Mouse (Mus musculus) intestine, embryonic 16.5 days (tissue): ENCODE measurements around the gene Faxc. TPM values are rescaled to one million over a fixed set of nuclear protein-coding genes. Genes with fewer than 3 reads are reported as not detected.
A peak's percentile ranks its signal among the peaks of the same experiment; 100 is the strongest.

Experiments
- ATAC-seq: fragments of 200-750 bp; cut with Nextera tagmentation; 2 replicates; pipeline ENCODE4 v1.8.0; 2017; ENCODE audit warnings: moderate TSS enrichment, moderate library complexity
- H3K27ac ChIP-seq: fragments of 300-500 bp; sonication (generic); 2 replicates; pipeline ENCODE4 v1.5.1; 2014; ENCODE audit warnings: mild to moderate bottlenecking, low read length
- H3K27me3 ChIP-seq: fragments of 300-500 bp; sonication (generic); replicated peaks from 2 replicates; pipeline ENCODE4 v1.6.1; 2014; ENCODE audit warnings: low read length, control low read depth, mixed read lengths; ENCODE audit not compliant: control insufficient read depth, insufficient read depth
- H3K36me3 ChIP-seq: fragments of 300-500 bp; sonication (generic); 2 replicates; pipeline ENCODE4 v1.6.1; 2014; ENCODE audit warnings: low read length, control low read depth; ENCODE audit not compliant: control insufficient read depth, insufficient read depth
- H3K4me1 ChIP-seq: fragments of 300-500 bp; sonication (generic); 2 replicates; pipeline ENCODE4 v1.6.1; 2014; ENCODE audit warnings: low read length, control low read depth, mixed read lengths; ENCODE audit not compliant: control insufficient read depth, insufficient read depth
- H3K4me2 ChIP-seq: fragments of 300-500 bp; sonication (generic); 2 replicates; pipeline ENCODE4 v1.6.1; 2014; ENCODE audit warnings: low read depth, low read length, control low read depth
- H3K4me3 ChIP-seq: fragments of 300-500 bp; sonication (generic); 2 replicates; pipeline ENCODE4 v1.5.1; 2014; ENCODE audit warnings: mild to moderate bottlenecking, low read length
- H3K9ac ChIP-seq: fragments of 300-500 bp; sonication (generic); 2 replicates; pipeline ENCODE4 v1.6.1; 2014; ENCODE audit warnings: low read depth, low read length
- H3K9me3 ChIP-seq: fragments of 300-500 bp; sonication (generic); 2 replicates; pipeline ENCODE4 v1.6.1; 2016; ENCODE audit warnings: low read length, control low read depth; ENCODE audit not compliant: control insufficient read depth
- WGBS: fragments of 180-500 bp; shearing (Covaris S2); extraction: QIAGEN DNeasy Blood & Tissue Kit; methylation state at CpG from one replicate; pipeline ENCODE4 v1.1.7; 2014; 5-methylcytosine and 5-hydroxymethylcytosine counted together
- polyA plus RNA-seq: library from polyadenylated mRNA; unstranded; fragments of >200 nt; fragmentation: Nextera tagmentation; extraction: Ambion mirVana; gene quantifications from 2 replicates; pipeline ENCODE4 v1.2.1, GENCODE M21; 2015

The Faxc gene
- polyA plus RNA-seq, 1 experiment from 2014 or later, result 2.5 TPM

- Histone ChIP-seq H3K4me3 (no peak overlapping the region), H3K9me3 (no peaks in the 10 kb centered on the region), H3K9ac (no peak overlapping the region), H3K4me1 (no peaks in the 10 kb centered on the region), H3K36me3 (no peaks in the 10 kb centered on the region), H3K27ac (no peak overlapping the region), H3K27me3 (no peaks in the 10 kb centered on the region), H3K4me2 (no peak overlapping the region)
- no peak for ATAC-seq
- 49% methylated on average over 2 of the region's 2 CpGs for WGBS
Observed at GRCm38 (mm10) chr4:21952255-21952654, 21.1 kb downstream of the Faxc start.

DNA sequence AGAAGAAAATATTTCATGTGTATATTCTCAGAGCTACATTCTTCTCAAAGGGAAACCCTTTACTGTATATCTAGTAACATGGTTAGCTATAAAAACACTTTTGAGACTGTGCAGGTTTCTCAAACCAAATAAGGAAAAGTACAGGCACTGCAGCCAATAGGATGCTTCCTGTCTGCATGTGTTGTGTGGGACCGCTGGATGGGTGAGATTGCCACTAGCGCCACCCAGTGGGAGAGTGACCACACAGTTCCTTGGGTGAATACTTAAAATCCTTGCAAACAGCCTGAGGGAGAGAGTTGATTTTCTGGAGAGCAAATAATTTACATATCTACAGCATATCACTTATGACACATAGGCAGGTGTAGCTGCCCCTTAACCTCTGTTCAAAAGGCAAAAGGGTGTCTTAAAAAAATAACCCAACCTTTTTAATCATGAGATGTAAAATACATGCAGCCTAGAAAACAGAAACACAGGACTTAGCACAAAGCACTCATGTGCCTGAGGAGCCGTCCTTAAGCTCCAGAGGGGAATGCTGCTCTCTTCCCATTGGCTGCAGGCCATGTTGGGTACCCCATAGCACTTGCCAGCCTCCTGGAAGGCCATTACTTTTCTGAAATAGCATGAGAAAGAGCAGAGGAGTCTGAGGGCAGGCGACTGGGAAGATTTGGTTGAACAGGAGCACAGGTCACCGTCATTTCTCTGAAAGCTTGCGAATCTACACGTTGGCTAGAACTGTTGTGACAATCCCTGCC, 26.6 kb downstream of the Faxc start:
- Histone ChIP-seq H3K4me3 (no peak overlapping the region), H3K4me2 (no peak overlapping the region), H3K9ac (no peak overlapping the region), H3K36me3 (no peaks in the 10 kb centered on the region; the same call in 1 of the 2 replicates), H3K27me3 (no peaks in the 10 kb centered on the region), H3K27ac (no peak overlapping the region), H3K9me3 (no peaks in the 10 kb centered on the region), H3K4me1 (no peaks in the 10 kb centered on the region)
- WGBS, result 56% methylated on average over 7 of the region's 7 CpGs
- peak; percentile 67 for ATAC-seq

DNA sequence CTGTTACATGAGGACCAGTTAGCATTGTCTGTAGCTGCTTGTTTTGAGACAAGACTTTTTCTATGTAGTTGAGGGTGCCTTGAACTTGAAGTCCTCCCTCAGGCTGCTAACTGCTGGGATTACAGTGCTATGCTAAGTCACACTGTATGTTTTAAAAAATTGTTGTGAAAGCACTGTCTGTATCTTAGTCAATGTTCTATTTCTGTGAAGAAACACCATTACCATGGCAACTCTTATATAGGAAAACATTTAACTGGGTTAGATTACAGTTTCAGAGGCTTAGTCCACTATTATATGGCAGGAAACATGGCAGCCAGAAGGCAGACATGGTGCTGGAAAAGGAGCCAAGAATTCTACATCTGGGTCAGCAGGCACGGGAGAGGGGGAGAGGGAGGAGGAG, 40.8 kb downstream of the Faxc start:
- WGBS, result 40% methylated on average over 1 of the region's 1 CpGs
- H3K4me1 ChIP-seq, result no peaks in the 10 kb centered on the region
- H3K27me3 ChIP-seq, result no peaks in the 10 kb centered on the region
- ATAC-seq, result no peak
- no peak overlapping the region for H3K27ac ChIP-seq
- no peak overlapping the region for H3K9ac ChIP-seq
- no peak overlapping the region for H3K4me2 ChIP-seq
- no peaks in the 10 kb centered on the region for H3K9me3 ChIP-seq
- no peak overlapping the region for H3K4me3 ChIP-seq
- H3K36me3 ChIP-seq, result no peaks in the 10 kb centered on the region

DNA sequence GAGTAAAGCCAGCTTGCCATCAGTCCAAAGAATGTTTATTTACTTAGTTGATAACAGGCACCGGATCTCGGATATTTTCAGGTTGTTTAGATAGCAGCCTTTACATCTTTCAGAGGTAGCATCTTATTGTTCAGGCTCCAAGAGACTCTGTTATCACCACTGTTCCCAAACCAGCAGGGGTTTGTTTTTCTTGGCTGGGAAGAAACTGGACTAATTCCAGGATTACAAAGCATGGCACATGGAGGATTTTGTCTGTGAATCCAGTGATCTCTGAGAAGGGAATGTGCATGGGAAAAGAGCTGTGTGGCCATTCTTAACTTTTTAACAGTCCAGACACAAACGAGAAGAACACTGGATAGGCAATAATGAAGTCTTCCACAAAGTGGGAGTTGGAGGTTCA, 43.0 kb downstream of the Faxc start:
- Histone ChIP-seq H3K4me3 (no peak overlapping the region), H3K36me3 (no peaks in the 10 kb centered on the region), H3K27ac (no peak overlapping the region), H3K4me1 (no peaks in the 10 kb centered on the region), H3K4me2 (no peak overlapping the region), H3K27me3 (no peaks in the 10 kb centered on the region), H3K9ac (no peak overlapping the region), H3K9me3 (no peaks in the 10 kb centered on the region)
- ATAC-seq, result no peak
- 32% methylated on average over 3 of the region's 3 CpGs for WGBS

- Histone ChIP-seq H3K4me1 (no peaks in the 10 kb centered on the region), H3K27me3 (no peaks in the 10 kb centered on the region), H3K36me3 (no peaks in the 10 kb centered on the region), H3K27ac (no peak overlapping the region), H3K9ac (no peak overlapping the region), H3K4me3 (no peak overlapping the region), H3K4me2 (no peak overlapping the region), H3K9me3 (no peaks in the 10 kb centered on the region)
- no peak for ATAC-seq
- 58% methylated on average over 4 of the region's 4 CpGs for WGBS
Observed at GRCm38 (mm10) chr4:21980471-21980870, 49.3 kb downstream of the Faxc start.

- H3K27ac ChIP-seq, result no peak overlapping the region
- no peaks in the 10 kb centered on the region for H3K27me3 ChIP-seq
- no peaks in the 10 kb centered on the region for H3K9me3 ChIP-seq
- H3K4me1 ChIP-seq, result no peaks in the 10 kb centered on the region
- over 99% methylated on average over 9 of the region's 9 CpGs for WGBS
- no peaks in the 10 kb centered on the region for H3K36me3 ChIP-seq
- H3K4me2 ChIP-seq, result no peak overlapping the region
- H3K4me3 ChIP-seq, result no peak overlapping the region
- ATAC-seq, result no peak
- H3K9ac ChIP-seq, result no peak overlapping the region
Observed at GRCm38 (mm10) chr4:21982449-21982848, 51.3 kb downstream of the Faxc start.

GRCm38 (mm10) chr4:21986857-21987256, 55.7 kb downstream of the Faxc start:
- Histone ChIP-seq H3K27me3 (no peaks in the 10 kb centered on the region), H3K9me3 (no peaks in the 10 kb centered on the region), H3K4me1 (no peaks in the 10 kb centered on the region), H3K27ac (no peak overlapping the region), H3K4me2 (no peak overlapping the region), H3K36me3 (no peaks in the 10 kb centered on the region), H3K4me3 (no peak overlapping the region), H3K9ac (no peak overlapping the region)
- ATAC-seq, result no peak
- WGBS, result 80% methylated on average over 8 of the region's 8 CpGs

- H3K4me3 ChIP-seq, result no peak overlapping the region
- 89% methylated on average over 10 of the region's 10 CpGs for WGBS
Observed at GRCm38 (mm10) chr4:21987460-21987859, 56.3 kb downstream of the Faxc start.

GRCm38 (mm10) chr4:21989571-21990091, 58.5 kb downstream of the Faxc start:
- Histone ChIP-seq H3K27ac (no peak overlapping the region), H3K27me3 (no peaks in the 10 kb centered on the region), H3K36me3 (no peaks in the 10 kb centered on the region), H3K4me2 (no peak overlapping the region), H3K9me3 (no peaks in the 10 kb centered on the region), H3K4me3 (no peak overlapping the region), H3K9ac (no peak overlapping the region), H3K4me1 (no peaks in the 10 kb centered on the region)
- WGBS, result 90% methylated on average over 3 of the region's 3 CpGs
- ATAC-seq, result no peak

More at GRCm38 (mm10) chr4:21987460-21987859, 56.3 kb downstream of the Faxc start:
- Histone ChIP-seq H3K27ac (no peak overlapping the region), H3K4me1 (no peaks in the 10 kb centered on the region), H3K27me3 (no peaks in the 10 kb centered on the region), H3K9ac (no peak overlapping the region), H3K4me2 (no peak overlapping the region), H3K9me3 (no peaks in the 10 kb centered on the region), H3K36me3 (no peaks in the 10 kb centered on the region)
- ATAC-seq, result no peak
